Mouse (Mus musculus): Measurements from ENCODE around the gene Il18. TPM values are rescaled to one million over a fixed set of nuclear protein-coding genes. Genes with fewer than 3 reads are reported as not detected.

Il18 gene
- polyA plus RNA-seq (2012; rRNA removed) (3.0 and 4.9 TPM in 2 replicates), polyA plus RNA-seq (2014; fragmentation: Nextera tagmentation; extraction: Ambion mirVana) (8.1 and 9.7 TPM in 2 replicates)

GRCm38 (mm10) chr9:50554241-50555093, at the start of gene Il18:
TSS of gene Il18 (plus strand) at chr9:50554827.
- Histone ChIP-seq H3K27ac (no peak within 1 kb of the TSS), H3K36me3 (replicated peaks; ENCODE audit: control insufficient read depth, insufficient read depth, low read depth) (no peaks in the 10 kb centered on the region), H3K4me3 (ENCODE audit: insufficient read depth in 1 of 2, low read depth in 2 of 2, low read length in 2 of 2) (no peak within 1 kb of the TSS), H3K27me3 (ENCODE audit: control insufficient read depth, insufficient read depth, low read length) (no peaks in the 10 kb centered on the region), H3K4me2 (ENCODE audit: low read depth) (no peak within 1 kb of the TSS), H3K4me1 (replicated peaks; ENCODE audit: control insufficient read depth in 2 of 2, insufficient read depth in 2 of 2, low read length in 1 of 2) (no peaks in the 10 kb centered on the region), H3K9ac (replicated peaks) (no peak within 1 kb of the TSS), H3K9me3 (ENCODE audit: control insufficient read depth, low read length) (no peaks in the 10 kb centered on the region)
- no peak for DNase-seq (ENCODE audit: low read depth in 3 of 3, low spot score in 3 of 3)
- TF ChIP-seq EP300 (IDR thresholded peaks at IDR 0.05; ENCODE audit: low read depth): no peak
- no peak for ATAC-seq (ENCODE audit: insufficient read depth)
- WGBS (ENCODE audit: insufficient replicate concordance): 28% methylated on average over 12 of the region's 12 CpGs

GRCm38 (mm10) chr9:50505405-50505804, 49.2 kb upstream of the Il18 start:
- WGBS (ENCODE audit: insufficient replicate concordance): 54% methylated on average over 6 of the region's 6 CpGs
- H3K4me2 ChIP-seq (ENCODE audit: low read depth): no peak overlapping the region
- H3K27me3 ChIP-seq (ENCODE audit: control insufficient read depth, insufficient read depth, low read length): no peaks in the 10 kb centered on the region
- H3K27ac ChIP-seq: no peak overlapping the region
- peaks cover 0 to 13% of the 10 kb centered on the region in 2 experiments; a peak in 2 of 4 replicates for H3K4me1 ChIP-seq (replicated peaks; ENCODE audit: control insufficient read depth in 2 of 2, insufficient read depth in 2 of 2, low read length in 1 of 2)
- no peaks in the 10 kb centered on the region for H3K36me3 ChIP-seq (replicated peaks; ENCODE audit: control insufficient read depth, insufficient read depth, low read depth)
- no peak for DNase-seq (ENCODE audit: low read depth in 3 of 3, low spot score in 3 of 3)
- no peaks in the 10 kb centered on the region for H3K9me3 ChIP-seq (ENCODE audit: control insufficient read depth, low read length)
- no peak for TF ChIP-seq CTCF (IDR thresholded peaks at IDR 0.05; ENCODE audit: low read depth)
- TF ChIP-seq EP300 (IDR thresholded peaks at IDR 0.05; ENCODE audit: low read depth): no peak
- no peak for ATAC-seq (ENCODE audit: insufficient read depth)
- H3K9ac ChIP-seq (replicated peaks): no peak overlapping the region
- no peak overlapping the region for H3K4me3 ChIP-seq (ENCODE audit: insufficient read depth in 1 of 2, low read depth in 2 of 2, low read length in 2 of 2)

- no peak overlapping the region for H3K4me3 ChIP-seq (ENCODE audit: insufficient read depth in 1 of 2, low read depth in 2 of 2, low read length in 2 of 2)
- H3K4me1 ChIP-seq (replicated peaks; ENCODE audit: control insufficient read depth in 2 of 2, insufficient read depth in 2 of 2, low read length in 1 of 2): peaks cover 0 to 6% of the 10 kb centered on the region in 2 experiments; a peak in 1 of 4 replicates
- H3K27ac ChIP-seq: no peak overlapping the region
- WGBS (ENCODE audit: insufficient replicate concordance): 36% methylated on average over 7 of the region's 7 CpGs
- no peak overlapping the region for H3K9ac ChIP-seq (replicated peaks)
- no peak for DNase-seq (ENCODE audit: low read depth in 3 of 3, low spot score in 3 of 3)
- TF ChIP-seq EP300 (IDR thresholded peaks at IDR 0.05; ENCODE audit: low read depth) (no peak), CTCF (IDR thresholded peaks at IDR 0.05; ENCODE audit: low read depth) (no peak)
- no peak overlapping the region for H3K4me2 ChIP-seq (ENCODE audit: low read depth)
- H3K27me3 ChIP-seq (ENCODE audit: control insufficient read depth, insufficient read depth, low read length): no peaks in the 10 kb centered on the region
- no peak for ATAC-seq (ENCODE audit: insufficient read depth)
- H3K9me3 ChIP-seq (ENCODE audit: control insufficient read depth, low read length): no peaks in the 10 kb centered on the region
- H3K36me3 ChIP-seq (replicated peaks; ENCODE audit: control insufficient read depth, insufficient read depth, low read depth): no peaks in the 10 kb centered on the region
Observed at GRCm38 (mm10) chr9:50507570-50507969, 47.1 kb upstream of the Il18 start.

GRCm38 (mm10) chr9:50515462-50515861, 39.2 kb upstream of the Il18 start:
- no peaks in the 10 kb centered on the region for H3K36me3 ChIP-seq (replicated peaks; ENCODE audit: control insufficient read depth, insufficient read depth, low read depth)
- H3K4me2 ChIP-seq (ENCODE audit: low read depth): no peak overlapping the region
- WGBS (ENCODE audit: insufficient replicate concordance): 53% methylated on average over 5 of the region's 5 CpGs
- no peak overlapping the region for H3K9ac ChIP-seq (replicated peaks)
- H3K4me3 ChIP-seq (ENCODE audit: insufficient read depth in 1 of 2, low read depth in 2 of 2, low read length in 2 of 2): no peak overlapping the region
- H3K27me3 ChIP-seq (ENCODE audit: control insufficient read depth, insufficient read depth, low read length): no peaks in the 10 kb centered on the region
- DNase-seq (ENCODE audit: low read depth in 3 of 3, low spot score in 3 of 3): no peak
- H3K4me1 ChIP-seq (replicated peaks; ENCODE audit: control insufficient read depth in 2 of 2, insufficient read depth in 2 of 2, low read length in 1 of 2): no peaks in the 10 kb centered on the region
- TF ChIP-seq CTCF (IDR thresholded peaks at IDR 0.05; ENCODE audit: low read depth) (no peak), EP300 (IDR thresholded peaks at IDR 0.05; ENCODE audit: low read depth) (no peak)
- no peak overlapping the region for H3K27ac ChIP-seq
- no peak for ATAC-seq (ENCODE audit: insufficient read depth)
- no peaks in the 10 kb centered on the region for H3K9me3 ChIP-seq (ENCODE audit: control insufficient read depth, low read length)

GRCm38 (mm10) chr9:50518781-50519180, 35.8 kb upstream of the Il18 start:
- no peaks in the 10 kb centered on the region for H3K4me1 ChIP-seq (replicated peaks; ENCODE audit: control insufficient read depth in 2 of 2, insufficient read depth in 2 of 2, low read length in 1 of 2)
- no peak overlapping the region for H3K27ac ChIP-seq
- no peak for DNase-seq (ENCODE audit: low read depth in 3 of 3, low spot score in 3 of 3)
- no peak overlapping the region for H3K4me3 ChIP-seq (ENCODE audit: insufficient read depth in 1 of 2, low read depth in 2 of 2, low read length in 2 of 2)
- H3K9me3 ChIP-seq (ENCODE audit: control insufficient read depth, low read length): no peaks in the 10 kb centered on the region
- H3K4me2 ChIP-seq (ENCODE audit: low read depth): no peak overlapping the region
- ATAC-seq (ENCODE audit: insufficient read depth): no peak
- H3K9ac ChIP-seq (replicated peaks): no peak overlapping the region
- 13% methylated on average over 2 of the region's 2 CpGs for WGBS (ENCODE audit: insufficient replicate concordance)
- H3K27me3 ChIP-seq (ENCODE audit: control insufficient read depth, insufficient read depth, low read length): no peaks in the 10 kb centered on the region
- no peaks in the 10 kb centered on the region for H3K36me3 ChIP-seq (replicated peaks; ENCODE audit: control insufficient read depth, insufficient read depth, low read depth)
- TF ChIP-seq CTCF (IDR thresholded peaks at IDR 0.05; ENCODE audit: low read depth) (peak; percentile 79), EP300 (IDR thresholded peaks at IDR 0.05; ENCODE audit: low read depth) (no peak)

Data from liver, embryonic 14.5 days (tissue).